Mouse (Mus musculus) testis, adult 2 months (tissue): ENCODE data around the gene Ubtd1.

ENCODE experiments used
- CTCF ChIP-seq: fragments of 200-500 bp; IDR thresholded peaks from 2 replicates; pipeline ENCODE4 v1.5.1; 2012; ENCODE audit warnings: low read depth, mild to moderate bottlenecking, inconsistent platforms, low read length, moderate library complexity; ENCODE audit not compliant: control insufficient read depth, insufficient read depth, insufficient replicate concordance
- POLR2A ChIP-seq: fragments of 200-500 bp; IDR thresholded peaks from 2 replicates; pipeline ENCODE4 v1.6.1; 2012; ENCODE audit warnings: low read depth, mild to moderate bottlenecking, inconsistent platforms, low read length, moderate library complexity; ENCODE audit not compliant: control insufficient read depth

- no peak for TF ChIP-seq CTCF
- no peak for TF ChIP-seq POLR2A
These were observed 55.7 kb downstream of the Ubtd1 start for GRCm38 (mm10) chr19:42037167-42037702.
